Mouse (Mus musculus) olfactory bulb, adult 2 months (tissue): ENCODE measurements around the gene Ssu72. TPM values are rescaled to one million over a fixed set of nuclear protein-coding genes. Genes with fewer than 3 reads are reported as not detected.
A peak's percentile ranks its signal among the peaks of the same experiment; 100 is the strongest.

Source experiments
- H3K27ac ChIP-seq: fragments of 200-500 bp; 2 replicates; pipeline ENCODE4 v1.5.1; 2012; ENCODE audit warnings: low read depth, low read length; ENCODE audit not compliant: insufficient read depth
- H3K4me1 ChIP-seq: fragments of 200-500 bp; 2 replicates; pipeline ENCODE4 v1.6.1; 2012; ENCODE audit warnings: low read length; ENCODE audit not compliant: control insufficient read depth, insufficient read depth
- H3K4me3 ChIP-seq: fragments of 200-500 bp; 2 replicates; pipeline ENCODE4 v1.5.1; 2012; ENCODE audit warnings: mild to moderate bottlenecking, low read depth, low read length, moderate library complexity; ENCODE audit not compliant: insufficient read depth
- CTCF ChIP-seq: fragments of 200-500 bp; IDR thresholded peaks from 2 replicates; pipeline ENCODE4 v1.5.1; 2012; ENCODE audit warnings: low read depth, mild to moderate bottlenecking, low read length, moderate library complexity; ENCODE audit not compliant: insufficient read depth
- POLR2A ChIP-seq: fragments of 200-500 bp; IDR thresholded peaks from 2 replicates; pipeline ENCODE4 v1.6.1; 2012; ENCODE audit warnings: mild to moderate bottlenecking, low read depth, low read length, moderate library complexity; ENCODE audit not compliant: insufficient read depth
- WGBS: fragments of 180-500 bp; shearing (Covaris S2); methylation state at CpG from one replicate; pipeline ENCODE4 v1.1.7; 2018; 5-methylcytosine and 5-hydroxymethylcytosine counted together
- polyA plus RNA-seq: library from polyadenylated mRNA; stranded (reverse); fragments of >200 nt; gene quantifications from 2 replicates; pipeline ENCODE4 v1.2.4, GENCODE M21; 2012; ENCODE audit warnings: low replicate concordance; ENCODE audit not compliant: missing spikeins, insufficient read depth, insufficient read length

Gene Ssu72
- polyA plus RNA-seq, 1 experiment: not detected

DNA sequence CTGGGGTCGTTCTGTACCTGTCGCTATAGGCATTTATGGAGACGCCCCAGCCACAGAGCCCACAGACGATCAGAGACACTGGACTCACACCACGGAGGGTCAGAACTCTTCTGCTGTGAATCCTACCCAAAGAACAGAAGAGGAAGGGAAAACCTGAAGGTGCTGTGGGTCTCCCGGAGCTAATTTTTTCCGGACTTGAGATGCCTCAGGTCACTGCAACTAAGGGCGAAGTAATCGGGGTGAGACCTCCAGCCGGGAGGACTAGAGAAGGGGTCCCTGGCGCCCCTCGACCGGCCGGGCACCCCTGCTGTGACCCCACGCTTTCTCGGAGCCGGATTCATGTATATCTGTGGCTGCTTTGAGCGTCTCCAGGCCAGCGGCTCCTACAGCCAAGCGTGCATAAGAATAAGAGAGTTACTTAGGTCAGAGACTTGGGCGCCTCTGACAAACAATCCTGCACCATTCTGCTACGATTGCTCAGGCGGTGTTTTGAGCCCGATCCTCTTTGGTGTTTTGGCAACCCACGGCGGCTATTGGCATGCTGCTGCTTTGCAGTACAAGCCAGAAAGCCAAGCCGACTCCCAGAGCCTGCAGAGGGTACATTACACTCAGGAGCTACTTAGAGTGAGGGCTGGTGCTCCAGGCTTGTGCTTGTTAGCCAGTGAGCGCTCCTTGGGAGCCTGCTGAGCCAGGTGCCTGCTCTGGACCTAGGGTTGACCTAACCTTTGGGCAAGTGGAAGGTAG lies 56.9 kb downstream of the Ssu72 start:
- WGBS: under 1% methylated on average over 28 of the region's 28 CpGs
- TF ChIP-seq CTCF (no peak), POLR2A (no peak)
- Histone ChIP-seq H3K27ac (no peak overlapping the region), H3K4me3 (peak overlapping the region; percentile 61), H3K4me1 (peaks cover 11% of the 10 kb centered on the region)

DNA sequence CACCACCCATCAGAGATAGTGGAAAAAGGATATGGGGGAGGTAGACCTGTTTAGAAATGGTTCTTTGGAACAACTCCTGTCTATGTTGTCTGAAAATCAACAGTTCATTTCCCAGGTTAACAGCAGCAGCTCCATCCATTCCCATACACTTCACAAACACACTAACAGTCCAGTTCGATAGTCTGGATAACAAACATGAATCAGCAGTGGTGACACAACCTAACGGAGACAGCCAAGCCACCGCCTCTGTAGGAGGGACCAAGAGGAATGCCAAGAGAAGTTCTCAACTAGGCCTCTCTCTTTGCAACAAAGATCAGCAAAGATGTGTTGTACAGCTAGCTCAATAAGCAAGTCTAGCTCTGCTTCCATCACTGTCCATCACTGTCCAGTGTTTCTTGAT lies 57.8 kb downstream of the Ssu72 start:
- 81% methylated on average over 3 of the region's 3 CpGs for WGBS
- TF ChIP-seq POLR2A (no peak), CTCF (no peak)
- no peak overlapping the region for H3K27ac ChIP-seq
- no peak overlapping the region for H3K4me3 ChIP-seq
- peaks cover 10% of the 10 kb centered on the region for H3K4me1 ChIP-seq

DNA sequence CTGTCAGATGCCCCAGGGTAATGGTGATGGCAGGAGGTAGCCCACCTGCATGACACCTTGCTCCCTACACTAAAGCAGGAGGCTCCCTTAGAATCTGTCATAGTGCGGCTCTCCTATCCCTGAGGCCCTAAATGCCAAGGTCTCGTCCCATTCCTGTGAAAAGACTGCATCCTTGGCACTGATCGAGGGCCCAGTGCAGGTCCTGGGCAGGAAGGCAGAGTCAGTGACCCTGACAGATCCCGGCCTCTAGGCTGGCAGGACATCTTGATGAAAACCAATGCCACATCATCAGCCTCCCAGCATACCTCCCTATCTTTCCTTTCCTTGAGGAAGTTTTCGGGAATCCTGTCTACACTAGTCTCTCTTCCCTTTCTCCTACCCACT lies 64.9 kb downstream of the Ssu72 start:
- 0 out of 2 replicates have a peak overlapping the region, but pooled peaks have one; percentile 64 for H3K27ac ChIP-seq
- H3K4me1 ChIP-seq: peaks cover 17% of the 10 kb centered on the region
- H3K4me3 ChIP-seq: peak overlapping the region; percentile 61
- 58% methylated on average over 5 of the region's 5 CpGs for WGBS
- TF ChIP-seq CTCF: no peak
- no peak for TF ChIP-seq POLR2A

DNA sequence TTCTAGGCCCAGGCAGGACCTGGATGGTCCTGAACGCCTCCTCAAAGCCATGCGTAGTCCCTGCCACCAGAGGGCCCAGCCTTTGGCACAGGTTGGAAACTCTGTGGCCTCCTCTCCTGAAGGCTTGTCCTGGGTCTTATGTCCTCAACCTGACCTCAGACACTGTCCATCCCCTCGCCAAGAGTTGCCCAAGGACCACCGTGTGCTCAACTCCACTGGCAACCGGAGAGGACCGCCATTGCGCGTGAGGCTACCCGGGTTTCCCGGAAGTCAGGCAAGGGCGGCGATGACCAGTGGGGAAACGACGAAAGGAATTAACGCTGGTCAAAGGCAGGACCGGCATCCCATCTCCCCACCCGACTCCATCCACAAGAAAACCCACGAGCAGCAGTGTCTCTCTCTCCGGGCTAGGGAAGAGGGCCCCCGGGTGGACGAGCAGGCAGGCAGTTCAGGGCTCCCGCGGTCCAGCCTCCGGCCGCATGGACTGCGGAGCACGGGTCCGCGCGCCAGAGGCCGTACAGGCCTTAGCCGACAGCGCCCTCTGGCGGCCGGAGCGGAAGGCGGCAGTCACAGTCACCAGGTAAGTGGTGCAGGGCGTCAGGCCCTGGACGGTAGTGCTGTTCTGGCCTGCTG lies 65.4 kb downstream of the Ssu72 start:
- under 1% methylated on average over 39 of the region's 39 CpGs for WGBS
- Histone ChIP-seq H3K4me3 (peak overlapping the region; percentile 61), H3K27ac (peak overlapping the region; percentile 64), H3K4me1 (peaks cover 22% of the 10 kb centered on the region)
- TF ChIP-seq POLR2A (0 out of 2 replicates have a peak, but pooled peaks have one; percentile 33), CTCF (peak; percentile 98)

DNA sequence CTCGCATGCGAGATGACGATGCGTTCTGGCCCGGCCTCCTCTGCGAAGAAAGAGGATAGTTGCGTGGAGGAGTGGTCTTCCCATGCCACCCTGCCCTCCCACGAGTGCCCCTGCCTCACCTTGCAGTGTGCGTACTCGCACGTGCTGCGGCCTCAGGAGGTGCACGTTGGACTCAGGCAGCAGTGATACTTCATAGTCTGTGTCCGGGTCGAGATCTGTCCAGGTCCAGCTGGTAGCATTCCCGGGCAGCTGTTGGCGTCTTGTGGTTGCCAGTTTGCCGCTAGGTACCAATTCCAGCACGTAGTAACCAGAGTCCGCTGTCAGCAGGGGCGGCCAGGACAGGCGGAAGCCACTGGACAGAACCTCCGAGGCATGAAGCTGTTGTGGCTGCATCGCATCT lies 66.0 kb downstream of the Ssu72 start:
- WGBS: 40% methylated on average over 24 of the region's 24 CpGs

GRCm38 (mm10) chr4:155771706-155772105 lies 67.1 kb downstream of the Ssu72 start:
- Histone ChIP-seq H3K4me3 (no peak overlapping the region), H3K4me1 (peaks cover 36% of the 10 kb centered on the region), H3K27ac (no peak overlapping the region)
- 90% methylated on average over 2 of the region's 2 CpGs for WGBS
- TF ChIP-seq POLR2A (no peak), CTCF (no peak)

More for the DNA sequence above, 66.0 kb downstream of the Ssu72 start:
- TF ChIP-seq CTCF: no peak
- TF ChIP-seq POLR2A: no peak
- no peak overlapping the region for H3K27ac ChIP-seq
- H3K4me3 ChIP-seq: peak overlapping the region; percentile 61
- H3K4me1 ChIP-seq: peaks cover 28% of the 10 kb centered on the region

DNA sequence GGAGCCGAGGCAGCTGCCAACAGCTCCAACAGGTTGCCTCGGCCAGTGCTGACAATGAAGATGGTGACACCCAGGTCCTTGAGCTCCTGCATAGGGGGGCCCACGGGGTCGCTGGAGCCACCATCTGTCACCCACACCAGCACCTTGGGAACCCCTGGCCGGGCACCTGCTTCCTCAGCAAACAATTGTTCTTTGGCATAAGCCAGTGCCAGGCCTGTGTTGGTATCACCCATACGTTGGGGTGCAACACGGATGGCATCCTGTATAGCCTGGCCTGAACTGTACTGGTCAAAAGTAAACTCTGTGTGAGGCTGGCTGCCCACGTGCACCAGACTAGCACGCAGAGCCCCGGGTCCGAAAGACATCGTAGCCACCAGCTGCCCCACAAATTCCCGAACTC lies 68.2 kb downstream of the Ssu72 start:
- TF ChIP-seq POLR2A: no peak
- no peak for TF ChIP-seq CTCF
- 90% methylated on average over 13 of the region's 13 CpGs for WGBS
- peaks cover 41% of the 10 kb centered on the region for H3K4me1 ChIP-seq
- no peak overlapping the region for H3K4me3 ChIP-seq
- no peak overlapping the region for H3K27ac ChIP-seq

DNA sequence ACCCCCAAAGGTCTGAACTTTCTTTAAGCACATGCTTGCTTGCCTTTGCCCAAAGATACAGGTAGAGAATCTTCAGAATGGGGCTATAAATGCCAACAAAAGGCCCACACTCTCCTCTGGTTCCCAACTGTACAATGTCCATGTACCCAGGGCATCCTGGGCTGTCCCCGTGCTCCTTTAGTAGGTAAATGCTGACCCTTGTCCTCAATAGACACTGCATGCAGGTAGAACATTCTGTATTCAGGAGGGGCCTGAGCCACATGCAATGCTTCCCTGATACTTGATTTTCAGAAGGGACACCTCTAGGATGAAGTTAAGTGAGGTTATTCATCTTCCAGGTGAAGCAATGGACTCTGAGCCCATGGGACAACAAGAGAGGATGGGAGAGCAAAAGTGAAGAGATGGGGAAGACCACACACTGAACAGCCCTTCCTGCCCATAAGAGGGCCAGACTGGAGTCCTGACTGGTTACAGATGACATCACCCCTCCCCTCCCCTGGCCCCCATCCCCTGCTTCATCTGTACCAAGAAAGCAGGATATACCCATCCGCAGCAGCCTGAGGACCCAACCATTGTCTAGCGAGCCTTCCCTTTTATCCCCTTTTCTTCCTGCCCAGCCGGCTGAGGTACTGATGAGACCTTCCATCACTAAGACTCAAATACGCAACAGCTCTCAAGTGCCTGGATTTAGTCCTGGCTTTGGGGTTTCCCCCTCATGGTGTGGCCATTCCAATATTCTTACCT lies 68.9 kb downstream of the Ssu72 start:
- WGBS: 41% methylated on average over 5 of the region's 5 CpGs
- no peak overlapping the region for H3K27ac ChIP-seq
- 0 out of 2 replicates have a peak overlapping the region, but pooled peaks have one; percentile 15 for H3K4me3 ChIP-seq
- TF ChIP-seq CTCF (no peak), POLR2A (no peak)
- H3K4me1 ChIP-seq: peaks cover 41% of the 10 kb centered on the region
